Mouse (Mus musculus): Measurements from ENCODE around the gene Frg2f1.

The Frg2f1 gene

DNA sequence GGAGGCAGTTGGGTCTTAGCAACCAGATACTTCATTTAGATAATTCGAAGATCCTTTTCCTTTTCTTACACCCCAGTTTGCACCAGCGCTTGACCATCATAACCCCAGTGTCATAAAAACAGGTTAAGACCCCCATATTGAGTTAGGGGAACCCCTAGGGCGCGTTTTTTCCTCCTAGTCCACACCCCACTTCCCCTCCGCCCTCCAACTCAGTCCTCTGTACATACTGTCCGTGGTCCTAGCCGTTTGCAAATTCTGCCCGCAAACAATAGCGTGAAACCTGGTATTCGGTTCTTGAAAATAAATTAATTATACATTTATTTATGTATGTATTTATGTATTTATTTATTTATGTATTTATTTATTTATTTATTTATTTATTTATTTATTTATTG, 46.4 kb downstream of the Frg2f1 start:
- DNase-seq (ENCODE audit: low read depth, low spot score), result no peak

DNA sequence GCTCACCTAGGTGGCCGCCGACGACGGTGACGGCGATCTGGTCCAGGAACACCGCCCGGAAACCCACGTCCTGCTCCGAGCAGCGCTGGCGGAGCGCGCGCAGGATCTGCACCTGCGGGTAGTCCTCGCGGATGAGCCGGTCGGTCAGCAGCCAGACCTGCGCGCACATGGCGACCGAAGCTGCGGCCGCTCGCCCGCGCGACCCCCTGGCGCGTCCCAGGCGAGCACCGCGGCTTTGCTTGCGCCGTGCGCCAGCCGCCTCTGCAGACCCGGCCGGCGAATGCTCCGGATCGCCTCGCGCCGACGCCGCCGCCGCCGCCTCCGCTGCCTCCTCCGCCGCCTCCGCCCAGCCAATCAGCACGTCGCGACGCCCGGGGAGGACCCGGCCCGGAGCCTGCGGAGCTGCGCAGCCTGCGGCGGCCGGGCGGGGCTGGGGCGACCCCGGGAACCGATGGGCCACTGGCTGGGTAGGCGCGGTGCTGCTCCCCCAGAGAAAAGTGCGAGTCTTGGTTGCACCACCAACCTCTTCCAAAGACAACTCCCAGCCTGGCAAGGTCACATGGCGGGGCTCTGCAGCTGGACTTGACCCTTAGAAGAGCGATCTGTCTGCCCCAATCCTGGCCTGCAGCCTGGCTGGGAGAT, 46.9 kb downstream of the Frg2f1 start, which contains the start of gene Rimkla:
Gene Rimkla (minus strand): TSS at position 338 of the 642 bp plus-strand sequence.
- peak; percentile 57 for DNase-seq (ENCODE audit: low read depth, low spot score)

DNA sequence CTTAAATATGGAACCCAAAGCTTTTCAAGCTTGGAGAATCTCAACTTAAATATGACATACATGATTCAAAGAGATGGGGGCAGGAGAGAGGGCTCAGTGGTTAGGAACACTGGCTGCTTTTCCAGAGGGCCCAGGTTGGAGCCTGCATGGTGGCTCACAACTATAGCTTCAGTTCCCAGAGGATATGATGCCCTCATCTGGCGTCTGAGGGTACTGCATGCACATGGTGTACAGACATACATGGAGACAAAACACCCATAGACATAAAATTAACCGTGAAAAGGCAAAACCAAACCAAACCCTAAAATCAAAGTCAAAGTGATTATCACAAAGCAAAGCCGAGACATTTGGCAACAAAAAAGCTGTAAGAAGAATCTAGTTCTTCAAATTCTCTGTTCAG, 48.5 kb downstream of the Frg2f1 start:
- peak; percentile 84 for DNase-seq (ENCODE audit: low read depth, low spot score)

DNA sequence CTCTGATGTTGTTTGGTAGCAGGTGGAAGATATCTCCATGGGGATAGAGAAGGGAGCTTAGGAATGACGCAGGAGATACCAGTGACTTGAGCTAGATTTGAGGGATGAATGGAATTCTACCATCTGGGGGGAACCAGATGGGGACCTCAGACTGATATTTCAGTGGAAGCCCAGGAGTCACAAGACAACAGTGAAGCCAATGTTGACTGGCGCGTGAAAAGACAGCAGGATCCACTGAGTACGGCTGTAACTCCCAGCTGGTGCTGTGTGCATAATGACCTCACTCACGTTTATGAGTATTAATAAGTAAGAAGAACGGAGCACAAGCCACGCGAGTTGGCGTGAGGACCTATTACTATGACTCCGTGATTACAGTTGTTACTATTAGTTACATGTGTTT, 49.7 kb downstream of the Frg2f1 start:
- DNase-seq (ENCODE audit: low read depth, low spot score), result no peak

DNA sequence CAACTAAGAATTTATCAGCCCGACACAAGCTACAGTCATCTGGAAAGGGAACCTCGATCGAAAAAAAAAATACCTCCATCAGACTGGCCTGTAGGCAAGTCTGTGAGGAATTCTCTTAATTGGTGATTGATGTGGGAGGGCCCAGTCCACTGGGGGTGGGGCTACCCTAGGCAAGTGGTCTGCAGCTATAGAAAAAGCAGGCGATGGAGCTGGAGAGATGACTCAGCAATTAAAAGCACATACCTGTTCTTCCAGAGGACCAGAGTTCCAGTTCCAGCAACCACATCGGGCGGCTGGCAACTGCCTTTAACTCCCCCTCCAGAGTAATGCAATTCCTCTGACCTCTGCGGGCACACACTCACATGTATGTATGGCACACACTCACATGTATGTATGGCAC, 54.4 kb downstream of the Frg2f1 start:
- peak; percentile 63 for DNase-seq (ENCODE audit: low read depth, low spot score)

DNA sequence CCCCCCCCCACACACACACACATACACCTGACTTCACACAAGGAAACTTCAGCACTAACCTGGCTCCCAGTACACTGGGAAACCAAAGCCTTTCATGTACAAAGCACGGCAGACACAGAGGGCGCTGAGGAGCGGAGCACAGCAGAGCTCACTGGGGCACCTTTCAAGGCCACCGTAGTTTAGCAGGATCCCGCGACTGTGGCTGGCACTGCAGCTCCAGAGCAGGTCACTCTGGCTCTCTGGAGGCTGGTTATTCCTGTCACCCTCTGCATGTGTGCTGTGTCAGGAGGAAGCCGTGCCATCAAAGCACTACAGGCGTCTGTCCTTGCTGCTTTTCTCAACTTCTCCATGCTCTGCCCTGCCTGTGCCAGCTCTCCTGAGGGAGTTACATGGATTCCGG, 56.3 kb downstream of the Frg2f1 start:
- DNase-seq (ENCODE audit: low read depth, low spot score), result peak; percentile 47
